Mouse (Mus musculus): ENCODE data around the gene Aoc3. TPM values are rescaled to one million over a fixed set of nuclear protein-coding genes. Genes with fewer than 3 reads are reported as not detected.
"Not testable (repeated sequence)": the region's sequence is repeated elsewhere in the genome, so short reads cannot be mapped to it uniquely, and the experiment has no call there.

Aoc3 gene
- polyA plus RNA-seq, 1 experiment, result 12.5 TPM

GRCm38 (mm10) chr11:101327311-101327710 lies 3.1 kb upstream of the Aoc3 start:
- peak; percentile 35 for DNase-seq
- no peaks in the 10 kb centered on the region for H3K27me3 ChIP-seq (replicated peaks; ENCODE audit: control insufficient read depth, insufficient read depth, low read length)
- H3K4me1 ChIP-seq (ENCODE audit: control insufficient read depth, insufficient read depth, low read length), result no peaks in the 10 kb centered on the region
- no peak for TF ChIP-seq CTCF (conservative IDR thresholded peaks at IDR 0.05; ENCODE audit: insufficient read depth, insufficient read length, low read depth, low read length)
- no peak for TF ChIP-seq POLR2A (IDR thresholded peaks at IDR 0.05; ENCODE audit: low read depth, low read length)
- WGBS, result 30% methylated on average over 3 of the region's 3 CpGs
- no peak overlapping the region for H3K27ac ChIP-seq (ENCODE audit: insufficient read depth, low read depth, low read length)
- peaks cover 3% of the 10 kb centered on the region; the same call in 1 of the 2 replicates for H3K36me3 ChIP-seq (ENCODE audit: control insufficient read depth, insufficient read depth, low read length)
- H3K4me3 ChIP-seq (ENCODE audit: insufficient read depth, low read depth, low read length), result no peak overlapping the region

DNA sequence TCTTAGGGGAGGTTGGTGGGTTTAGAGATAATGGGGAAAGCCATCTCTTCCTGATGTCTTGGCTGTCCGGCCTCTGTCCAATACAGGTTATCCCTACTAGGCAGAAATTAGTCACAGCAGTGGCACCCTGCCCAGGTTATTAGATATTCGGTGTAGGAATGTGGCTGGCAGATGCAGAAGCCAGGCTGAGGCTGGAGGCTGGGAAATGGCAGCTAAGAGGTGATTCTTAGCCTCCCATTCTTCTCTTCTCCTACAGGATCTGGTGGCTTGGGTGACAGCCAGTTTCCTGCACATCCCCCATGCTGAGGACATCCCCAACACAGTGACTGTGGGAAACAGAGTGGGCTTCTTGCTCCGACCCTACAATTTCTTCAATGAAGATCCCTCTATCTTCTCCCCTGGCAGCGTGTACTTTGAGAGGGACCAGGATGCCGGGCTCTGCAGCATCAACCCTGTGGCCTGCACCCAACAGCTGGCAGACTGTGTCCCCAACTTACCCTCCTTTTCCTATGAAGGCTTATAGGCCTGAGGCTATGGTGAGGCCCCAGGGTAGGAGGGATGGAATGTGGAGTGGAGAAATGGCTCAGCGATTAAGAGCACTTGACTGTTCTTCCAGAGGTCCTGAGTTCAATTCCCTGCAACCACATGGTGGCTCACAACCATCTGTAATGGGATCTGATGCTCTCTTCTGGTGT lies 1.3 kb upstream of the Aoc3 start:
- DNase-seq, result peak; percentile 62

GRCm38 (mm10) chr11:101330961-101331360 lies 556 bp downstream of the Aoc3 start:
- not testable (repeated sequence) for H3K27ac ChIP-seq (ENCODE audit: insufficient read depth, low read depth, low read length); H3K27me3 ChIP-seq (replicated peaks; ENCODE audit: control insufficient read depth, insufficient read depth, low read length); DNase-seq; H3K4me3 ChIP-seq (ENCODE audit: insufficient read depth, low read depth, low read length); H3K36me3 ChIP-seq (ENCODE audit: control insufficient read depth, insufficient read depth, low read length); H3K4me1 ChIP-seq (ENCODE audit: control insufficient read depth, insufficient read depth, low read length)
- 80% methylated on average over 6 of the region's 6 CpGs for WGBS

More for the DNA sequence above, 1.3 kb upstream of the Aoc3 start:
- Histone ChIP-seq H3K4me1 (ENCODE audit: control insufficient read depth, insufficient read depth, low read length) (no peaks in the 10 kb centered on the region), H3K27me3 (replicated peaks; ENCODE audit: control insufficient read depth, insufficient read depth, low read length) (no peaks in the 10 kb centered on the region), H3K36me3 (ENCODE audit: control insufficient read depth, insufficient read depth, low read length) (no peaks in the 10 kb centered on the region), H3K27ac (ENCODE audit: insufficient read depth, low read depth, low read length) (no peak overlapping the region), H3K4me3 (ENCODE audit: insufficient read depth, low read depth, low read length) (no peak overlapping the region)
- 63% methylated on average over 6 of the region's 6 CpGs for WGBS
- TF ChIP-seq CTCF (conservative IDR thresholded peaks at IDR 0.05; ENCODE audit: insufficient read depth, insufficient read length, low read depth, low read length), result no peak

GRCm38 (mm10) chr11:101332537-101332936 lies 2.1 kb downstream of the Aoc3 start:
- Histone ChIP-seq H3K27me3 (replicated peaks; ENCODE audit: control insufficient read depth, insufficient read depth, low read length) (no peaks in the 10 kb centered on the region), H3K4me1 (ENCODE audit: control insufficient read depth, insufficient read depth, low read length) (0 out of 2 replicates have a peak, but pooled peaks cover under 1% of the 10 kb centered on the region)
- no peak for DNase-seq

GRCm38 (mm10) chr11:101334023-101334422 lies 3.6 kb downstream of the Aoc3 start:
- no peak overlapping the region for H3K4me3 ChIP-seq (ENCODE audit: insufficient read depth, low read depth, low read length)
- H3K27ac ChIP-seq (ENCODE audit: insufficient read depth, low read depth, low read length), result no peak overlapping the region
- TF ChIP-seq CTCF (conservative IDR thresholded peaks at IDR 0.05; ENCODE audit: insufficient read depth, insufficient read length, low read depth, low read length) (no peak), POLR2A (IDR thresholded peaks at IDR 0.05; ENCODE audit: low read depth, low read length) (no peak)
- 0 out of 2 replicates have a peak, but pooled peaks cover 4% of the 10 kb centered on the region for H3K4me1 ChIP-seq (ENCODE audit: control insufficient read depth, insufficient read depth, low read length)
- DNase-seq, result no peak
- 66% methylated on average over 10 of the region's 10 CpGs for WGBS
- no peaks in the 10 kb centered on the region for H3K27me3 ChIP-seq (replicated peaks; ENCODE audit: control insufficient read depth, insufficient read depth, low read length)
- no peaks in the 10 kb centered on the region for H3K36me3 ChIP-seq (ENCODE audit: control insufficient read depth, insufficient read depth, low read length)

More at GRCm38 (mm10) chr11:101332537-101332936, 2.1 kb downstream of the Aoc3 start:
- WGBS, result 66% methylated on average over 3 of the region's 3 CpGs
- H3K36me3 ChIP-seq (ENCODE audit: control insufficient read depth, insufficient read depth, low read length), result no peaks in the 10 kb centered on the region
- H3K27ac ChIP-seq (ENCODE audit: insufficient read depth, low read depth, low read length), result no peak overlapping the region
- no peak overlapping the region for H3K4me3 ChIP-seq (ENCODE audit: insufficient read depth, low read depth, low read length)
- TF ChIP-seq POLR2A (IDR thresholded peaks at IDR 0.05; ENCODE audit: low read depth, low read length) (no peak), CTCF (conservative IDR thresholded peaks at IDR 0.05; ENCODE audit: insufficient read depth, insufficient read length, low read depth, low read length) (no peak)

GRCm38 (mm10) chr11:101334516-101334915 lies 4.1 kb downstream of the Aoc3 start:
- Histone ChIP-seq H3K27me3 (replicated peaks; ENCODE audit: control insufficient read depth, insufficient read depth, low read length) (no peaks in the 10 kb centered on the region), H3K36me3 (ENCODE audit: control insufficient read depth, insufficient read depth, low read length) (no peaks in the 10 kb centered on the region), H3K4me1 (ENCODE audit: control insufficient read depth, insufficient read depth, low read length) (0 out of 2 replicates have a peak, but pooled peaks cover 4% of the 10 kb centered on the region), H3K4me3 (ENCODE audit: insufficient read depth, low read depth, low read length) (no peak overlapping the region), H3K27ac (ENCODE audit: insufficient read depth, low read depth, low read length) (no peak overlapping the region)
- TF ChIP-seq CTCF (conservative IDR thresholded peaks at IDR 0.05; ENCODE audit: insufficient read depth, insufficient read length, low read depth, low read length), result no peak
- TF ChIP-seq POLR2A (IDR thresholded peaks at IDR 0.05; ENCODE audit: low read depth, low read length), result no peak
- DNase-seq, result no peak
- WGBS, result 48% methylated on average over 6 of the region's 6 CpGs

DNA sequence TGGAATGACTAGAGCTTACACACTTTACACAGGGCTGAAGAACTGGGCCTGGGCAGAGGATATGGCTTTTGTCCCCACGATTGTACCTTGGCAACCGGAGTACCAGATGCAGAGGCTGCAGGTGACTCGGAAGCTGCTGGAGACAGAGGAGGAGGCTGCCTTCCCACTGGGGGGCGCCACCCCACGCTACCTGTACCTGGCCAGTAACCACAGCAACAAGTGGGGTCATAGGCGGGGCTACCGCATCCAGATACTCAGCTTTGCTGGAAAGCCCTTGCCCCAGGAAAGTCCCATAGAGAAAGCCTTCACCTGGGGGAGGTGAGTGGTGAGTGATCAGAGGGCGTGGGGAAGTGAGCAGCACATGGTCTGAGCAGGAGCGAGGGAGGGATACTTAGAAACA lies 5.3 kb downstream of the Aoc3 start:
- Histone ChIP-seq H3K27me3 (replicated peaks; ENCODE audit: control insufficient read depth, insufficient read depth, low read length) (no peaks in the 10 kb centered on the region), H3K27ac (ENCODE audit: insufficient read depth, low read depth, low read length) (no peak overlapping the region), H3K4me1 (ENCODE audit: control insufficient read depth, insufficient read depth, low read length) (0 out of 2 replicates have a peak, but pooled peaks cover 4% of the 10 kb centered on the region), H3K4me3 (ENCODE audit: insufficient read depth, low read depth, low read length) (no peak overlapping the region), H3K36me3 (ENCODE audit: control insufficient read depth, insufficient read depth, low read length) (no peaks in the 10 kb centered on the region)
- peak; percentile 60 for DNase-seq
- TF ChIP-seq POLR2A (IDR thresholded peaks at IDR 0.05; ENCODE audit: low read depth, low read length) (no peak), CTCF (conservative IDR thresholded peaks at IDR 0.05; ENCODE audit: insufficient read depth, insufficient read length, low read depth, low read length) (peak; percentile 57)
- 82% methylated on average over 9 of the region's 9 CpGs for WGBS
